Mouse (Mus musculus): ENCODE measurements around the gene Vcl.

The Vcl gene

DNA sequence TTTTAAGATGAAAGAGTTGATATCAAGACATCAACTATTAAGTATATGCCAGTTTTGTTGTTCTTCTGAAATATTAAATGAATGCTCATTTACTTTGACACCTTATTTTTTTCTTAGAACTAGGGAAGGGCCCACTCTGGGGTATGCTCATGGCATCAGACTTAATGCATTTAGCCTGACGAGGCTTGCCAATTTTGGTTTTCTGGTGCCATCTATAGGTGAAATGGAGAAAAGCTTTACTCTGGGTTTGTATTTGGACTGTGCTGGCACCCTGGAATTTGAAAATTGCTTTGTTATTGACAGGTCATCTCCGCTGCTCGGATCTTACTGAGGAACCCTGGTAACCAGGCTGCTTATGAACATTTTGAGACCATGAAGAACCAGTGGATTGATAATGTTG is 89.8 kb downstream of the Vcl start:
- DNase-seq, result peak; percentile 19

DNA sequence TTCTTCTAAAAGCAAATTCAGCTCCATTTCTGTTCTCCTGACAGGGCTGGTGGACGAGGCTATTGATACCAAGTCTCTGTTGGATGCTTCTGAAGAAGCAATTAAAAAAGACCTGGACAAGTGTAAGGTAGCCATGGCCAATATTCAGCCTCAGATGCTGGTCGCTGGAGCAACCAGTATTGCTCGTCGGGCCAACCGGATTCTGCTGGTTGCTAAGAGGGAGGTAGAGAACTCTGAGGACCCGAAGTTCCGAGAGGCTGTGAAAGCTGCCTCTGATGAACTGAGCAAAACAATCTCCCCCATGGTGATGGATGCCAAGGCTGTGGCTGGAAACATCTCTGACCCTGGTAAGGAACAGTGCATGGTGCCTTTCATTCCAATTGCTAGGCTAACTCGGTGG is 91.2 kb downstream of the Vcl start:
- no peak for DNase-seq

DNA sequence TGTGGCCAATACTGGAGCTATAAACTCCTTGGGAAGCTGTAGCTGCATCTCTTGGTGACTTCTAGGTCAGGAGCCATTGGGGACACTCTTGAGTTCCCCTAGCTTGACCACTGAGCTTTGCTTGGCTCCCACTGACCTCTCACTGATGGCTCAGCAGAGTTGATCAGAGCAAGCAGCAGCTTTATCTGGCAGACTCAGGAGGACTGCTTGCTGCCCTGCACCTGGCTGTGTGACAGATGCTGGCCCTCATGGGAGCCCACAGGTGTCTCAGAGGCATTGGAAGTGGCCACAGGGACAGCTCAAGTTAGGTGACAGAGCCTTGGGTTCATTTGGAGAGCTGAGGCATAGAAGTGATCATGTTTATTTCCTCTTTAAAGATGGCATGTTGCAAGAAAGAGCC is 98.3 kb downstream of the Vcl start:
- no peak for DNase-seq

DNA sequence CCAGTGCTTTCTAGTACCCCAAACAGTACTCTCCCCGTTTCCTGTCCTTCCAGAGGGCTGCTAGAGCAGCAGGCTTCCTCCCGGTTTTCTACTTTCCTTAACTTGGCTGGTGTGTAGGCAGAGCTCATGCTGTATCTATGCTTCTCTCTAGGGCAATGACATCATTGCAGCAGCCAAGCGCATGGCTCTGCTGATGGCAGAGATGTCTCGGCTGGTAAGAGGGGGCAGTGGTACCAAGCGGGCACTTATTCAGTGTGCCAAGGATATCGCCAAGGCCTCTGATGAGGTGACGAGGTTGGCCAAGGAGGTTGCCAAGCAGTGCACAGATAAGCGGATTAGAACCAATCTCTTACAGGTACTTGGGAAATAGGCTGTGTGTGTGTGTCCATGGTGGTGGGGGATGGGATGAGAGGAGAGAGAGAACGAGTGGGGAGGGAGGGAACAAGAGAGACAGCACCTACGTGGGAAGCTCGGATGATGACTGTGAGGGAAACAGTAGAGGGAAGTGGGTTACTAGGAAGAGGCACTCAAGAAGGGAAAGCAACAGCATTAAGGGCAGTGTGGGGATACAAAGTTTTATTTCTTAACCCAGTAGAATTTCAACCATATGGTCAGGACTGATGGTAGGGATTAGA is 99.9 kb downstream of the Vcl start:
- DNase-seq, result no peak

DNA sequence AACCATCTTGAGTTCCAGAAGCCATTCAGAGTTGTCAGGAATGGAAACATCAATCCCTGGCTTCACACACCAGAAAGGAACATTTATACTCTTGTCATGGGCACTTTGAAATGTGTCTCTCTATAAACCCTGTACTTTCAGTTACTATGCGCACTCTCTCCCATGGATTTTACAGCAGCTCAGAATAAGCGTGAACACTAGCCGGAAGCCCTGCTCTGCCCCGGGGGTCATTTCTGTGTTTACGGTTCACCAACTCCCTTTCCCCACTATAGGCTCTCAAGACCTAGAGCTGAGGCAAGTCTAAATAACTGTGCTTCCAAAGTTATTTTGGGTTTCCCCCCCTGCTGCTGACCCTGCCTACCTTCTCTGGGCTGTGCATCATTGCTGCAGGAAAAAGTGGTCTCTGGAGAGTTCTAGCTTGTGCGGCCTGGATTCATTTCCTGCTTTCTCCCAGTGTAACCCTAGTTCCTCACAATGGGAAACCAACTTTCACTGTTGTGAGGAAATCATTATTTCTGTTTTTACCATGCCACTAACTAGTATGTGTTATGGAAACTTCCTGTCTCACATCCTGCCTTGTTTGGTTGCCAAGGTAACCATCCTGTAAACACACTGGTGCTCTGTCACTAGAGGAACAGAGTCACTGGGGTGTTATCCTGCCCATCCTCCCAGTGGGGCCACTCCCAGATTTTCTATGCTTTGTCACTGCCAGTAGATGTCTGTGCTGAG is 102.7 kb downstream of the Vcl start:
- peak; percentile 67 for DNase-seq

DNA sequence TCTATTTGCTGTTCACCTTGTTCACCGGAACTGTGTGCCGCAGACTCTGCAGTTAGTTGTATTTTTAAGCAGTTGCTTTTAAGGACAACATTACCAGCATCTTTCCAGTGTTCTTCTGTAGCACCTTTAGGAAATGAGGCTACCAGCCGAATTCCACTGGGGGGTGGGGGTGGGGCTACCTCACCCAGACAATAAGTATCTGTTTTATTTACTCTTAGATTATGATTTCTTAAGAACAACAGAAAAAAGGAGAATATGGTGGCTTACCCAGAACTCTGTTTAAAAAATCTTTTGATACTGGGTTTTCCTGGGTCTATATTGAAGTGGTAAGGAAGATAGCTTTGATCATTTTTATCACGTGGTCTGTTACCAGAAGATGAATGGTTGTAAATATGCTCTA is 105.1 kb downstream of the Vcl start:
- DNase-seq, result no peak

DNA sequence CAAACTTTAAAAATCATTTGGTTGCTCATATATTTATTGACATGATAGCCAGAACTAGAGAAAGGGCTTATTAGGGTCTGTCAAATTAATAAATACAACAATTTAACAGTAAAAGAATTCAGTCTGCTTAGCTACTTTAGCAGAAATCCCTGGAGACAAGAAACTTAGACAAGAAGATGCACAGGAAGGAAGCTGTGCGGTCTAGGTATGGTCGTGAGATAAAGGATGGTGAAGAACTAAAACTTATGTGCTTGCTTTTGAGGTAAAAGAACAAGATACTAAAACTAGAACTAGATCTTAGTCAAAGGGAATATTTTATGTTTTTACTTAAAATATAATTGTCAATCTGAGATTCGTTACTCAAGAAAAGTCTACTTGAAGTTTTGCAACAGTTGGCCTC is 105.6 kb downstream of the Vcl start:
- no peak for DNase-seq

DNA sequence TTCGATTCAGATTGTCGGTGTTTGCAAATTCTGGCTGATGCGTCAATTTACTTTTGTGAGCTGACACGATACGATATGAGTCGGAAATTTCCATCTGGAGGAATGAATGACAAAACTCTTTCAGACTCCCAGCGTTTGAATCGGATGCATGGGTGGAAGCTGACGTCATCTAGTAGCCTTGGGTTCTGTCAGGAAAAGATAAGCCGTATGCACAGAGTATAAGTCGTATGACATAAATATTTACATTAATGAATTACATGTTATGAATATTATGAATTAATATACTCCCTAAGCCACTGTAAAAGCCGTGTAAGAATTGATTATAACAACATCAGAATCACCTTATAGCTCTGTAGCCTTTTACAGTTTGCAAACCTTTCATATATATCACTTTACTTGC is 109.9 kb downstream of the Vcl start:
- no peak for DNase-seq

DNA sequence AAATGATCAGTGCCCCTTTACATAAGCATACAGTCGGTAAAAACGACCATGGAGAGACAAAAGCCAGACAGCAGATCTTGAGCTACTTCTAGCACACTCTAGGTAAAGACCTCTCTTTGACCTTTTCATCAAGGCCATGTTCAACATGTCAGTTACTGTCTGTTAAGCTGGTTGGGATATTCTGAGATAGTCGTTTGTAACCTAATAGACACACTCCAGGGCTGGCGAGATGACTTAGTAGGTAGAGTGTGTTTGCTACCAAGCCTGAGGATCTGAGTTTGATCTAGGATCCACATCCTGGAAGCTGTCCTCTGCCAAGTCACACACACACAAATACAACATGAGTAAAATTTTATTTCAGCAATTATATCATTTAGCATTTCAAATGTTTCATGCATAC is 110.4 kb downstream of the Vcl start:
- DNase-seq, result no peak

DNA sequence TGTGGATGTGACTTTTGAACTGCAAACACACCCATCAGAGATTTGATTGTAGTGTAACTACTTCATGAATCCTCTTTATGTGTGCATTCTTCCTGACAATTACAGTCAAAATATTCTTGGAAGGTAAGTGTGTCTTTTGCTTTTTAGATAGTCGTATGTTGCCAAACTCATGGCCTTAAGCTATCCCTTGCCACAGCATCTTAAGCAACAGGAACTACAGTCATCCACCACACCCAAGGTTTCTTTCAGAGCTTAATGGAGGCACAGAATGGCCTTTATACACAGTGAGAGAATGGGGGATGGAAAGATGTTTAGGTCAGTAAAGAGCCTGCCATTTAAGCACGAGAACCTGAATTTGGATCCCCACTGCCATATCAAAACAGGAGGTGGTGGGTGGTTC is 118.6 kb downstream of the Vcl start:
- DNase-seq, result no peak

DNA sequence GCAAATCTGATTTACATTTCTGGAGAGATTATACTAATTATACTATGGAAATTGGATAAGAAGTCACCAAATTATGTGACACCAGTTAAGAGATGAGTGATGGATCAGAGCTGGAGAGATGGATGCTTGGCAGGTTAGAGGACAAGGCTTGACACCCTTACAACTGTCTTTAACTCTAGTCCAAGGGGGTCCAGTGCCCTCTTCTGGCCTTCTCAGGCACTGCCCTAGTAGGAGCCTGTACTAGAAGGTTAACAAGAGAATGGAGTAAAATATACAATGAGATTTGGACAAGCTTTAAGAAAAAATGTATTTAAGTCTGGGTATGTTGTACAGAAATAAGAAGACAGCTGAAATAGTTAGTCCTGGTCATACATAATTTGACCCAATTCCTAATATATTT is 119.7 kb downstream of the Vcl start:
- peak; percentile 72 for DNase-seq

DNA sequence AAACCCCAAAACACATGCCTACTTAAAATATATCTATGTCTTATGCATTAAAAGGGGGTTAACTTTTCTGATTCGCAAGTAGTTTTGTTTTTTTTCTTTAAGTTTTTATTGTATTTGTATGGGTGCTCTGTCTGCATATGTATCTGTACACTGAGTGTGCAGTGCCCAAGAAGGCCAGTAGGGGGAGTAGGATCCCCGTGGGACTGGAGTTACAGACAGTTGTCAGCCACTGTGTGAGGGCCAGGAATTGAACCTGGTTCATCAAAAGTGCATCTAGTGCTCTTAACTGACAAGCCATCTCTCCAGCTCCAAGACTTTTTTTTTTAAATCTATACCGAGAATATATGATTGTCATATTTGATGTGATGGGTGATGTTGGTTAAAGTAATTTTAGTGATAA is 121.5 kb downstream of the Vcl start:
- peak; percentile 49 for DNase-seq

DNA sequence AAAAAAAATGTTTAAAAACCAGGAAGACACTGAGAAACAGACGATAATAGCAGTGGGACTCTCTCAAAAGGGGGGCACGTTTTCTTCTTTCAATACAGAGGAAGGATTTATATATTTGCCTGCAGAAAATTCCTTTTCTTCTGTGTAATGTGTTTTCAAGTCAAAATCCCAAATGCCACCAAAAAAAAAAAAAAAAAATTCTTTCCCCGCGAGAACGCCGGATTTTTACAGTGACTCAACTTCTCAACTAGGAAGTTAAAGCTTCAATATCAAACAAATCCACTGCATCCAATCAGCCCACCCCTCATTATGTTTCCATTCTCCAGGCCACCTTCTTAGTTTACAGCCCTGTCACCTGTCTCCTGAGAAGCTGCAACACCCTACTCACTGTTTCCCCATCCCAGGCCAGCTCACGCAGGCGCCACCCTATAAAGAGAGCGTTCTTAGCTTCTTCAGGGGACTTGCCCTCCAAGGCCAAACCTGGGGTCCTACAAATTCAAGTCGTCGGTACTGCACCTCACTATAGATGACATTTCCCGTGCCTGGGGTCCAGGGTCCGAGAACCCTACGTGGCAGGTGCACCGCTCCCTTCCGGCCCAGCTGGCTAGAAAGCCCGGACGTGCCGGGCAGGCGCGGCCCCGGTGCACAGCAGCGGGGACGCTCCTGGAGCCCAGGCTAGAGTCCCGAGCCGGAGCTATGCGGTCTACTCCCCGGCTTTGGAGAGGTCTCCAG is 122.3 kb downstream of the Vcl start:
- no peak for DNase-seq

DNA sequence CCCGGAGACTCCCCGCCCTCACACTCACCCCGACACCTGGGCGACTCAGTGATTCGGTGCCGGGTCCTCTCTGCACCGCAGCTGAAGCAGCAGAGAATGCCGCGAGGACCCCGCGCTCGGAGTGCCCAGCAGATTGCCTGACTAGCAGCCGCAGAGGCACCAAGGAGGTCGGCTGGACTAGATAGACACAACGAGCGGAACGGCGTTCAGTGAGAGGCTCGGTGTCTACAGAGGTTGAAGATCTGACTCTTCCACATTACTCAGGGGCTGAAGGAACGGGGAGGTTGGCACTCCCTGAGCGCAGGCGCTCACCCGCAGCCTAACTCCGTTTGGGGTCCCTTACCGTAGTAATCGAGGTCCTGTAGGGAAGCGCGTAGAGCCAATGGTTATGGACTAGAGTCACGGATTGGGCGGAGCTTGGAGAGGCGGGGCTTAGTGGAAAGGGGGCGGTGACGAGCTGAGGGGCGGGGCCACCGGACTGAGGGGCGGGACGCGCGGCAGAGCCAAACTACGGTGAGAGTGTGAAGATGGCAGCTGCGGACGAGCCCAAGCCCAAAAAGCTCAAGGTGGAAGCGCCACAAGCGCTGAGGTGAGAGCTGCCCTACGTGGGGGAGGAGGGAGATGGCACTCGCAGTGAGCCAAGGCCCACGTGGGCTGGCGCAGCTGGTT is 123.0 kb downstream of the Vcl start, which contains the start of the genes Ap3m1 and Adk:
Gene Ap3m1 (minus strand): TSS at position 397 of the 669 bp plus-strand sequence.
Gene Adk (plus strand): TSS at position 463 of the 669 bp plus-strand sequence.
- peak; percentile 96 for DNase-seq

DNA sequence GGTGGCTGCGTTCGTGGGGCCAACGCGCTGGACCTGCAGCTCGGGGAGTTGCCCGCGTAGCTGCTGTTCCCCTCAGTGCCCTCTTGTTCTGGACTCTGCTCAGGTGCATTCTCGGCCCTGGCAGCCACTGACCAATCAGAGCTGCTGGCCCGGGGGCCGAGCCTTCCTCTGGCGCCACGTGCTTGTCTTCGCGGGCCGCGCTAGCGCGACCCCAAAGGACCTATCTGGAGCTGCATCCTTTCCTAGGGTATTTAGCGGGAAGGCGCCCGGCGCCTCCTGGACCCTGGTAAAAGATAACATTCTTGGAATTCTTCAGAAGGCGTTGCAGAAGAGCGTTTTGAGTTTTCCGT is 123.6 kb downstream of the Vcl start:
- DNase-seq, result peak; percentile 63

DNA sequence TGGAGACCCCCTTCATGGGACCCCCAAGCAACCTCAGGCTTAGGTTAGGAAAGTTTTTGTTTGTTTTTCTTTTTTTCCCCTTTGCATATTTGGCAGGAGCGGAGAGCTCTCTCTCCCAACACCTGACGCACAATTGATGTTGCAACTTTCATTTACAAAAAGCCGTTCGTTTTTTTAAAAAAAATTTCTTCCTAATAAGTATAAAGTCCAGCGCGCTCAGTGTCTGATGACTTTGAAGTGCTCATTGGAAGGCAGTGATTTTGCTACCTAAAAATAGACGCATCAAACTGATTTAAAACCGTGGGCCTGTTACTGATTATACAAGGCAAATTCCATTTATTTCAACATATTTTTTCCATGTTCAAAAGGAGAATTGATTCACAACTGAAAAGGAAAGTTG is 124.0 kb downstream of the Vcl start:
- no peak for DNase-seq

DNA sequence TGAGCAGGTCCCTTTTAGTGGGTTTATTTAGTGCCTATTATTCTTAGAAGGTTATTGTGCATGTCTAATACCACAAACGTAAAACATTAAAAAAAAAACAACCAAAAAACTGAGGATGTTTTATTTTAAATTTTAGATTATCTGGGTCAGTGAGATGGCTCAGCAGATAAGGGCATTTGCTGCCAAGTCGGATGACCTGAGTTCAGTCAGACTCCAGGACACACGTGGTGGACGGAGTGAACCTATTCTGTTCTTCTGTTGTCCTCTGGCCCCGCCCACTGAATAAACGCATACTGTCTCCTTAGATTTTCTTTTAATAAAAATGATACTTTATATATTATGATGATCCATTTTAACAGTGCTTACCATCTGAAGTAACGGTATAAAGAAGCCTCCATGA is 124.4 kb downstream of the Vcl start:
- DNase-seq, result no peak

DNA sequence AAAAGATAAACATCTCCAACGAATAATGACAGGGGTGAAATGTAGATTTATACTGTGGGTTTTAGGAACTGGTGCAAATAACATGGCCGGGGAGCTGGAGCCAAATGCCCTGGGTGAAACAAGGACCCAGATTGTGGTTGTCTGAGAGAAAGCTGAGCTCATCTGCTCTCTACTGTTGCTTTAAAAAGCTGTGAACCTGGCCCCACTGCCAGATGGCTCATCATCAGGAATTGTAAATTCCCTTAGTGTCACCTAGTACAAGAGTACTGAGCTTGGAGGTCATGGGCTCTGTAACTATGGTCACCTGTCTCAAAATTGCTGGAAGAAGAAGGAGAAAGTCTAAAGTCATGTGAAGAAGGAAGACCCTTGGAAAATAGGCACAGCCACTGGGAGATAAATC is 129.8 kb downstream of the Vcl start:
- DNase-seq, result no peak

DNA sequence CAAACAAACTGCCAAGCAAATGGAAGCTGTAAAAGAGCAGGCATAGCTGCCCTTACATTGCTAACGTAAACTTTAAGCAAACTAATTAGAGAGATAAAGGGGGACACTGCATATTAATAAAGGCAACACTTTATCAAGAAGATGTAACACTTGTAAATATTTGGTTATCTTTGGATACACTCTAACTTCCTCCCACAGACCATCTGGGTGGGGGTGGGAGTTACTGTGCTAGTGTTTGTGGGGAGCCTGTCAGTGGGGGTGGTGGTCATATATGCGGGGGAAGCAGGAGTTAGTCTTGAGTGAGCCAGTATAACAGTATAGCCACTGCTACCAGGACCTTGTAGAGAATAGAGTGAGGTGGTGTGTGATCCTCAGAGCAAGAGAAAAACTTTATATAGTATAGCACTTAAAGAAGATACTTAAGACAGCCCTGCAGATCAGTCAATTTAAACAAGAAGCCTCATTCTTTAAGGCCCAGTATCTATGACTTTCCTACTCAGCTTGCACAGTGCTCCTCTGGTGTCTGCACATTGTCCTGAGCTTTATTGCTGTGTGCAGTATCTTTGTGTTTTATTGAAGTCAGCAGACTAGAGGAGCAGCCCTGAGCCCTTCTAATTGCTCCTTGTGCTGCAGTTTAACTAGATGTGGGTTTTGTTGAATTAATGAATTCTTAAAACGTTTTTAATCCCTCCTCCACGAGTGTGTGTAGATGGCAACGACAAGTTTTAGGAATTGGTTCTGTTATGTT is 133.7 kb downstream of the Vcl start:
- no peak for DNase-seq

DNA sequence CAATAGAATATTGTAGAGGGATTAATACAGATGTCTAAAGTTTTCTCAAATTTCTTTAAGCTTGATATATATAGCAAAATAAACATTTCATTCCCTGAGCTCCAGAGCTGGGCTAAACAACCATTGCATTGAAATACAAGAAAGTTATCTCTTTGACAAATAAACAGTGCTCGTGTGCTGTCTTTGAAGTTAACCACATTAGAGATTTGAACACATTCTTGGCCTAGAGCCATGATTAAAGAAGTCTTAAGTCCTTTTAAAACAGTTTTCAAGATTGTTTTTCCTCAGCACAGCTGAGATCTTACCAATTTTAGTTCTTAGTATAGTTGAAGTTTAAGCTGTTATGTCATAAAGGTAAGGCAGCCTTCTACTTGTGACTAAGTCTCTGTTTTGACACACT is 135.1 kb downstream of the Vcl start:
- no peak for DNase-seq

DNA sequence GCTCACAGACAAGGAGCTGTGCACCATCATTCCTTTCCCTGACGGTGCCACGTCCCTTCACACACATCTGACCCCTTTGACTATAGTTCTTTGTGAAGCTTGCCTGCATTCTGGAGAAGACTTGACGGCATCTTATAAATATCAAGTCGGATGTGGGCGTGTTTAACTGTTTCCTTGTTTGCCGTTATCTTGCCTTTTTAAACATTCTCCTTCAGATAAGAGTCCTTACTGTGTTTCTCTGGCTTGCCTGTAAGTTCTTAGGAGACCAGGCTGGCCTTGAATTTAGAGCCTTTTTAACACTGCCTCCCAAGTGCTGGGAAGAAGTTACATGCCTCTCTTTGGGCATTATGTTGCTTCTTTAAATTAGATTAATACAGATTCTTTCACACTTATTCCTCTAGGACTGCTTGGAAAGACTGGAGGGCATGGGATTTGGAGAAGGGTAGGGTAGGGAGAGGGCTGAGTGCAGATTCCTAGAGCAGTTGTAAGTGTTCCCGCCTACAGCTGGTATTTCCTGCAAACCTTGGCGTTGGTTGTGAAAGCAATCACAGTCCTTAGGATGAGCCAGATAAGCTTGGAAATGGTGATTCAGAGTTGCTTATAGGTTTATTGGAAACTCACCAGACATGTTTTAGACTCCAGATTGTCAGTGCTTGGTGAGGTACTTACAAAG is 136.4 kb downstream of the Vcl start:
- no peak for DNase-seq

DNA sequence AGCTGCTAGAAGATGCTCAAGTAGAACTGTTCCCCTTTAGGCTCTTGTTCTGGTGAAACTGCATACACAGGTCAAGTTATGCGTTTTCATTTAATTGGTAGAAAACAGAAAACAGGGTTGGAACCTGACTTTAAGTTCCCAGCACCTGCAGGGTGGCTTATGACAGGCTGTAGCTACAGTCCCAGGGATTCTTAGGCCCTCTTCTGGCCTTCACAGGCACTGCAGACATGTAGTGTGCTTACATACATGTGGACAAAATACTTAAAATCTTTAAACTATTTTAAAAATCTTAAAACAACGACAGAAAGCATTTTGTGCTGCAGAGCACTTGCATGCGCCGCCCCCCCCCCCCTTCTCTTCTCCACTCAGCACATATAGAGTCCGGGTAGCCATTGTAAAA is 140.4 kb downstream of the Vcl start:
- no peak for DNase-seq
